Mouse (Mus musculus) fibroblast of lung, adult 2 months (primary cell): ENCODE measurements at regions not wholly inside any gene's neighbourhood (a gene's known extent, or its start where the extent isn't known, plus 50 kb on each side); places are given as distances from the start of the nearest gene placed in this dataset.

Experiments used
- DNase-seq: peaks from one replicate; pipeline ENCODE4 v3.0.0-alpha.2; 2011; ENCODE audit warnings: low read depth

GRCm38 (mm10) chr1:35724366-35724900, 343.8 kb upstream of the Hs6st1 start:
- no peak for DNase-seq

- DNase-seq = no peak
Observed at GRCm38 (mm10) chr1:35726596-35726995, 341.6 kb upstream of the Hs6st1 start.

DNA sequence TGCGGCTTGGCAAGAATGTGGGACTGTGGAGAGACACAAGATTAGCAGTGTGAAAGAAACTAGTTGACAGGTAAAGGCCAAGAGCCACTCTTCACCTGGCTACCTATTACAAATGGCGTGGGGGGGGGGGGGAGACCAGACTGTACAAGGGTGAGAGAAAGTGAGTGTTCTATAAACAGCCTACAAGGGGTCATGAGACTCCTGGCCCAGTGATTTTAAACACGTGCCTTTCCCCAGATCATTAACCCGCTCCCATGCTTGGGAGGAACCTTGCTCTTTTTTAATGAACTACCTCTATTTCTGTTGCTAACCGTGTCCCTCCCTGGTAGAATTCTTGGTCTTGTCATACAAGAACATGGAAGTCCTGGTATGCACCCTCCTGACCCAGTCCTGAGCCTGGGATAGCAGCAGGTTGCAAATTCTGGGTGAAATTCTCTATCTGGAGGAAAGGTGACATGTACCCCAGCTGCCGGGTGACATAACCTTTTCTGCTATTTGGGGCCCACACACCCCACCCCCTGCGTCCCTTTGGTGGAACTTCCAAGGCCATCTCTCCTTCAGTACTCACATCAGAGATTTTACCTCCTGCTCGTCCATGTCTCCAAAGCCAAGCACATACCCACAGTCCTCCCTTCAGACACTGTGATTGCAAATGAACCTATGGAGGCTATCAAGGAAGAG, 340.8 kb upstream of the Hs6st1 start:
- no peak for DNase-seq

DNA sequence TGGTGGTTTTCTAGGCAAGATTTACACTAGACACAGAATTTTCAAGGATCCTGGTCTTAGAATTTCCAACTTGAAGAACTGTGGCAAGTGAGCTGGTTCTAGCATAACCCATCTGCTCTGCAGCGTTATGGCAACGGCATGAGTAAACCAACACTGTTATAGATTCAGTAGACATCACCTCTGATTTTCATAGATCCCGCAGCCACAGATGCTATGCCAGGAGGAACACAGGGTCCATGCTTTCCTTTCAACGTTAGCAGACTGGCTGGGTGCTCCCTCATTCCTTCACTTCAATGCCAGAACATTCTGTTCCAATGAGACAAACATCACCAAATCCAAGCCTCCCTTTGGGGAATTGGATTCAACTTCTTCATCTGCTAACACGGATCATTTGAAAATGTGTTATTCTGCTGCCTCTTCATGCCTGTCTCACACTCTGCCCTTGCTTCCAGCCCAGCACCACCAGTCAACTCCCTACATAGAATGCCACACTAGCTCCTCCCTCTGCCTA, 338.4 kb upstream of the Hs6st1 start:
- DNase-seq = no peak

GRCm38 (mm10) chr1:35730309-35730708, 337.9 kb upstream of the Hs6st1 start:
- no peak for DNase-seq

GRCm38 (mm10) chr1:35736247-35736646, 332.0 kb upstream of the Hs6st1 start:
- DNase-seq = no peak

- peak; percentile 44 for DNase-seq
Observed at GRCm38 (mm10) chr1:35749603-35750002, 318.6 kb upstream of the Hs6st1 start.

DNA sequence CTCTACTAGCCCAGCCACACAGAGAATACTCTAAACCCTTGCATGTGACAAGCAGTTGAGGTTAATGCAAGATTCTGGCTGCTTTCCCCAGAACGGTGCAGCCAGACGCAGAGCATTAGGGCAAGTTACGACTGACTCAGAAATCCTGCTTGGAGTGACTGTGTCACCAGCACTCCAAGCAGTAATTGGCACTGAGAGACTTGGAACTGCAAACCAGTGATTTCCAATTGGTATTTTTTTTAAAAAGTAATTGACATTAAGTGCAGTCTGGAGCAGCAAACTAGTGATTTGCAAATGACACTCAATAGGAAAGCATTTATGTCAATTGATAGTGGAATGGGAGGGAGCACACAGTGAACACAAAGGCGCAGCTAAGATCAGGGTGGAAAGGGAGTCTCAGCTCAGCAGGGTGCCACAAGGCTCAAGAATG, 318.1 kb upstream of the Hs6st1 start:
- peak; percentile 27 for DNase-seq

DNA sequence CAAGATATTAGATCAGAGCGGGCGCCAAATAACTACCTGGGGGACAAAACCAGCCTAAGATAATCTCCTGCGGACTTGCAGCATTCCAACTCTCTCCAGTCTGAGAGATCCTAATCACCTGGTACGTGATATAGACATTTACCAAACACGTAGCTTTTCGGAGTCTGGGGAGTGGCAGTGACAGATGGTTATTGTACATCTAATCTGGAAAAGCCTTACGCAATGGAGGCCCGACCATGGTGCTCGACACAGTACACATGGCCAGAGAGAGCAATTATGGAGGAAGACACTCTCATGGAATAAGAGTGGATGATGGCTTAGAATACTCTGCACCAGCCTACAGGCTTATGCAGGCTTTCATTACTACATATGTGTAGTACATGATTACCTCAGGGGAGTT, 315.6 kb upstream of the Hs6st1 start:
- DNase-seq = no peak

- no peak for DNase-seq
Observed at GRCm38 (mm10) chr1:35754170-35754569, 314.0 kb upstream of the Hs6st1 start.

- DNase-seq = no peak
Observed at GRCm38 (mm10) chr1:35759010-35759409, 309.2 kb upstream of the Hs6st1 start.

DNA sequence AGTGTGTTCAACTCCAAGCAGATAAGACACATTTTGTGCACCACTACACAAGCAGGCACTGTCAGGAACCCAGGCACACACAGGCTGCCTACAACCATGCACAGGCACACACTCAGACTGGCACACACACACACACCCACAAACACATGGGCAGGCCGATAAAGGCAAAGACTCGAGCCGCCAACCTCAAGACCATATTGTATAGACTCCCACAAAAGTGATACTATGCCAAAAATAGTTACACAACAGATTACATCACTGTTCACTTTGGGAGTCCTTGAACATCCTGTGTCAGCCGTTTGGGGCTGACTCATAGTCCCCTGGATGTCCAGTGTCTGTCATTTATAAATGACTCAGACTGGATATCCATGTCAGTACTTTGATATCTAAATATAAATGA, 308.6 kb upstream of the Hs6st1 start:
- DNase-seq = peak; percentile 16

GRCm38 (mm10) chr1:35763051-35763450, 305.1 kb upstream of the Hs6st1 start:
- no peak for DNase-seq

- DNase-seq = no peak
Observed at GRCm38 (mm10) chr1:35763456-35763855, 304.7 kb upstream of the Hs6st1 start.

DNA sequence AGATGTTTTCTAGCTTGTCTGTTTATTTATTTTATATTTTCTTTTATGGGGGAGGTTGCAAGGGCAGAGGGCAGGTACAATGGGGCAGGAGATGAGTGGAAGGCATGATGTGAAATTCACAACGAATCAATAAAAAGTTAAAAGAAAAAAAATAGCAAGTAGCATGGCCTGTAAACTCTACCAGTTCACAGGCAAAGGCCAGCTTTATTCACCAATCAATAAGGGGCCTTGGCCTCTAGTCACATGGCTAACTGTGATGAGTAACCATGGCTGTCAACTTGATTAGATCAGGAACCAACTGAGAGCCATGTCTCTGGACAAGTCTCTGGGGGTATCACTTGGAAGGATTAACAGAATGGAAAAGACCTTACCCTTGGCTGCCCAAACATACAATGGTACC, 304.1 kb upstream of the Hs6st1 start:
- DNase-seq = no peak

- no peak for DNase-seq
Observed at GRCm38 (mm10) chr1:35765692-35766091, 302.5 kb upstream of the Hs6st1 start.

- no peak for DNase-seq
Observed at GRCm38 (mm10) chr1:35766271-35766670, 301.9 kb upstream of the Hs6st1 start.

DNA sequence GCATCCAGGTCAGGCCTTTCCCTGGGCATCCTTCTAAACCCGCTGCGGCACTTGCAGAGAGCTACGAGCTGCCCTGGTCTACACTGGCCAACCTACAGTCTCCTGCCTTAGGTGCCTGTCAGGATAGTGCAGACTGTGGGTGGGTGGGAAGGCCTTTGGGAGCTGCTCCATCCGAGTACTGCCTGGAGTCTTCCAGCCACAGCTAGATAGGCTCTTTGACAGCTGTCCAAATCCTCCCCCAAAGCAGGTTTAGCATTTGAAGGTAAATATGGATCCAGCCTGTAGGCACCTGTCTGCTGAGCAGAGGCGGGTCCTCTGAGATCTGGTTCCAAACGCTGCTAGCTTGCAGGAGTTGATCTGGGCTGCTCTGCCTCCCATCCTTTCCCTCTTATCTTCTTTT, 295.6 kb upstream of the Hs6st1 start:
- no peak for DNase-seq

GRCm38 (mm10) chr1:35774566-35774965, 293.6 kb upstream of the Hs6st1 start:
- DNase-seq = no peak

DNA sequence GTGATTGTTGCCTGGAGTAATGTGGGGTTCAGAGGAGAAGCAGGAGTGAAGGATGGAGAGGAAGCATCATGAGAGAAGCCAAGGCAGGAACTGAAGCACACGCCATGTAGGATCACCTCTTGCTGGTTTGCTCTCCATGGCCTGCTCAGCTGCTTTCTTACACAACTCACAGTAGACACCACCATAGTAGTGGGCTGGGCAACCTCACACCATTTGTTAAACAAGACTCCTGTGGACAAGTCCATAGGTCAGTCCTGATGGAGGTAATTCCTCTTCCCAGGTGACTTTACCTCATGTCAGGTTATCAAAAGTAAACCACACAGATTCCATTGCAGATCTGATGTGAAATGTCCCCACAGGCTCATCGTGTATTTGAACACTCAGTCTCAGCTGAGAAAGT, 285.5 kb upstream of the Hs6st1 start:
- no peak for DNase-seq

- DNase-seq = no peak
Observed at GRCm38 (mm10) chr1:35783427-35783826, 284.8 kb upstream of the Hs6st1 start.

DNA sequence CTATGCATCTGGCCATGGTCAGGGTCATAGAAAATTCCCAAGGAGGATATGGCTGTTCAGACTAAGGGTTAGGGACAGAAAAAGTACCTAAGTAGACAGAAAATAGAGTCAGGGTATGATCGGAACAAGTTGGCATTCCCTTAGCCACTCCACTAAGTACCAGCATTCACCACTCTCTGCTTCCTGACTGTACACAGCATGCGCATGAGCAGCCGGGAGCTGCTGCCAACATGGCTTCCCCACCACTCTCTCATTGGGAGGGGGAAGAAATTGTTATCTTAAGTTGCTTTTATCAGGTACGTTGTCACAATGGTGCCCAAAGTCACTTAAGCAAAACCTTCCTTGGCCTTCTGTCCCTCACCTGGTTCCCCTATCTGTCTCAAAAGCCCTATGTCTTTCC, 282.0 kb upstream of the Hs6st1 start:
- no peak for DNase-seq

- no peak for DNase-seq
Observed at GRCm38 (mm10) chr1:35786668-35787213, 281.5 kb upstream of the Hs6st1 start.

GRCm38 (mm10) chr1:35797064-35797463, 271.1 kb upstream of the Hs6st1 start:
- no peak for DNase-seq
